Mouse (Mus musculus) cortical plate, adult 2 months (tissue): ENCODE results near the gene Epn3. TPM values are rescaled to one million over a fixed set of nuclear protein-coding genes. Genes with fewer than 3 reads are reported as not detected.

Source experiments
- H3K27ac ChIP-seq: fragments of 200-500 bp; 2 replicates; pipeline ENCODE4 v1.5.1; 2012; ENCODE audit warnings: low read length, control low read depth, inconsistent platforms; ENCODE audit not compliant: insufficient read depth
- H3K4me1 ChIP-seq: fragments of 200-500 bp; 2 replicates; pipeline ENCODE4 v1.6.1; 2011; ENCODE audit warnings: low read length; ENCODE audit not compliant: control insufficient read depth, insufficient read depth
- H3K4me3 ChIP-seq: fragments of 200-500 bp; 2 replicates; pipeline ENCODE4 v1.5.1; 2011; ENCODE audit warnings: mild to moderate bottlenecking, low read length, control low read depth; ENCODE audit not compliant: insufficient read depth
- CTCF ChIP-seq: fragments of 200-500 bp; IDR thresholded peaks from 2 replicates; pipeline ENCODE4 v1.5.1; 2011; ENCODE audit warnings: mild to moderate bottlenecking, control low read depth, low read length; ENCODE audit not compliant: insufficient read depth; ENCODE audit errors: extremely low read depth
- POLR2A ChIP-seq: fragments of 200-500 bp; IDR thresholded peaks from 2 replicates; pipeline ENCODE4 v1.6.1; 2011; ENCODE audit warnings: mild to moderate bottlenecking, low read length, control low read depth; ENCODE audit not compliant: insufficient read depth; ENCODE audit errors: extremely low read depth
- polyA plus RNA-seq: library from polyadenylated mRNA; depleted of rRNA; stranded (reverse); fragments of >200 nt; gene quantifications from 2 replicates; pipeline ENCODE4 v1.2.3, GENCODE M21; 2012

Epn3 gene
- polyA plus RNA-seq, 1 experiment: 0.98 TPM

GRCm38 (mm10) chr11:94484636-94485035 is 15.1 kb downstream of the Epn3 start:
- Histone ChIP-seq H3K4me3 (no peak overlapping the region), H3K27ac (no peak overlapping the region), H3K4me1 (no peaks in the 10 kb centered on the region)
- TF ChIP-seq POLR2A: no peak
- TF ChIP-seq CTCF: no peak

GRCm38 (mm10) chr11:94483921-94484320 is 15.9 kb downstream of the Epn3 start:
- no peak overlapping the region for H3K27ac ChIP-seq
- no peaks in the 10 kb centered on the region for H3K4me1 ChIP-seq
- no peak for TF ChIP-seq POLR2A
- no peak for TF ChIP-seq CTCF
- no peak overlapping the region for H3K4me3 ChIP-seq

- TF ChIP-seq CTCF (no peak), POLR2A (no peak)
- no peak overlapping the region for H3K27ac ChIP-seq
Measured at GRCm38 (mm10) chr11:94483436-94483835, 16.3 kb downstream of the Epn3 start.

GRCm38 (mm10) chr11:94482738-94483137 is 17.0 kb downstream of the Epn3 start:
- H3K4me1 ChIP-seq: no peaks in the 10 kb centered on the region
- no peak overlapping the region for H3K27ac ChIP-seq
- H3K4me3 ChIP-seq: no peak overlapping the region
- no peak for TF ChIP-seq POLR2A
- TF ChIP-seq CTCF: no peak

More at GRCm38 (mm10) chr11:94483436-94483835, 16.3 kb downstream of the Epn3 start:
- Histone ChIP-seq H3K4me3 (no peak overlapping the region), H3K4me1 (no peaks in the 10 kb centered on the region)

- TF ChIP-seq POLR2A (no peak), CTCF (no peak)
- Histone ChIP-seq H3K4me1 (no peaks in the 10 kb centered on the region), H3K4me3 (no peak overlapping the region), H3K27ac (no peak overlapping the region)
Measured at GRCm38 (mm10) chr11:94481963-94482362, 17.8 kb downstream of the Epn3 start.

GRCm38 (mm10) chr11:94480382-94480781 is 19.4 kb downstream of the Epn3 start:
- no peak overlapping the region for H3K4me3 ChIP-seq
- no peak for TF ChIP-seq CTCF
- TF ChIP-seq POLR2A: no peak

GRCm38 (mm10) chr11:94477651-94478050 is 22.1 kb downstream of the Epn3 start:
- Histone ChIP-seq H3K27ac (no peak overlapping the region), H3K4me3 (no peak overlapping the region), H3K4me1 (peaks cover 3% of the 10 kb centered on the region; the same call in 1 of the 2 replicates)
- no peak for TF ChIP-seq POLR2A

More at GRCm38 (mm10) chr11:94480382-94480781, 19.4 kb downstream of the Epn3 start:
- Histone ChIP-seq H3K4me1 (no peaks in the 10 kb centered on the region), H3K27ac (no peak overlapping the region)

- TF ChIP-seq CTCF: no peak
- no peak for TF ChIP-seq POLR2A
- Histone ChIP-seq H3K27ac (no peak overlapping the region), H3K4me1 (peaks cover 3% of the 10 kb centered on the region; the same call in 1 of the 2 replicates), H3K4me3 (no peak overlapping the region)
Measured at GRCm38 (mm10) chr11:94475722-94476121, 24.1 kb downstream of the Epn3 start.

- no peak for TF ChIP-seq POLR2A
- no peak for TF ChIP-seq CTCF
- H3K4me3 ChIP-seq: peak overlapping the region; percentile 85
- H3K27ac ChIP-seq: no peak overlapping the region
- H3K4me1 ChIP-seq: peaks cover 3% of the 10 kb centered on the region; the same call in 1 of the 2 replicates
Measured at GRCm38 (mm10) chr11:94474544-94474910, 25.2 kb downstream of the Epn3 start.

- TF ChIP-seq CTCF (no peak), POLR2A (peak; percentile 62; the same call in 1 of the 2 replicates)
- Histone ChIP-seq H3K4me1 (peaks cover 5% of the 10 kb centered on the region), H3K4me3 (peak within 1 kb of the TSS; percentile 85), H3K27ac (no peak within 1 kb of the TSS)
Measured at GRCm38 (mm10) chr11:94473707-94474543, 25.8 kb downstream of the Epn3 start, which contains the start of gene Cacna1g. TSS of gene Cacna1g (minus strand) at chr11:94474198.
